Mouse (Mus musculus) liver, embryonic 15.5 days (tissue): ENCODE results near the gene Txndc11. TPM values are rescaled to one million over a fixed set of nuclear protein-coding genes. Genes with fewer than 3 reads are reported as not detected.

ENCODE experiments used
- ATAC-seq: fragments of 200-750 bp; cut with Nextera tagmentation; 2 replicates; pipeline ENCODE4 v1.8.0; 2017; ENCODE audit warnings: moderate number of reproducible peaks, mild to moderate bottlenecking, moderate library complexity; ENCODE audit not compliant: insufficient read depth
- H3K27ac ChIP-seq: fragments of 300-500 bp; sonication (generic); replicated peaks from 2 replicates; pipeline ENCODE4 v1.5.1; 2015; ENCODE audit warnings: mild to moderate bottlenecking, inconsistent platforms
- H3K27me3 ChIP-seq: fragments of 300-500 bp; sonication (generic); 2 replicates; pipeline ENCODE4 v1.6.1; 2015; ENCODE audit warnings: mild to moderate bottlenecking, inconsistent platforms
- H3K36me3 ChIP-seq: fragments of 300-500 bp; sonication (generic); replicated peaks from 2 replicates; pipeline ENCODE4 v1.6.1; 2015; ENCODE audit warnings: moderate library complexity, mild to moderate bottlenecking, inconsistent platforms
- H3K4me1 ChIP-seq: fragments of 300-500 bp; sonication (generic); replicated peaks from 2 replicates; pipeline ENCODE4 v1.6.1; 2015; ENCODE audit warnings: inconsistent platforms
- H3K4me2 ChIP-seq: fragments of 300-500 bp; sonication (generic); 2 replicates; pipeline ENCODE4 v1.6.1; 2015; ENCODE audit warnings: moderate library complexity, mild to moderate bottlenecking, inconsistent platforms
- H3K4me3 ChIP-seq: fragments of 300-500 bp; sonication (generic); replicated peaks from 2 replicates; pipeline ENCODE4 v1.5.1; 2015; ENCODE audit warnings: mild to moderate bottlenecking, inconsistent platforms
- H3K9ac ChIP-seq: fragments of 300-500 bp; sonication (generic); 2 replicates; pipeline ENCODE4 v1.6.1; 2015; ENCODE audit warnings: moderate library complexity, mild to moderate bottlenecking, inconsistent platforms
- H3K9me3 ChIP-seq: fragments of 300-500 bp; sonication (generic); replicated peaks from 2 replicates; pipeline ENCODE4 v1.6.1; 2016; ENCODE audit warnings: inconsistent platforms
- WGBS: fragments of 180-500 bp; shearing (Covaris S2); methylation state at CpG from one replicate; pipeline ENCODE4 v1.1.7; 2015; ENCODE audit warnings: mixed read lengths; ENCODE audit not compliant: insufficient replicate concordance; 5-methylcytosine and 5-hydroxymethylcytosine counted together
- polyA plus RNA-seq: library from polyadenylated mRNA; unstranded; fragments of >200 nt; fragmentation: Nextera tagmentation; extraction: Ambion mirVana; gene quantifications from 2 replicates; pipeline ENCODE4 v1.2.1, GENCODE M21; 2015

Txndc11 gene
- polyA plus RNA-seq, 1 experiment from 2014 or later: 15.7 TPM

GRCm38 (mm10) chr16:11064341-11064740 lies 70.1 kb downstream of the Txndc11 start:
- Histone ChIP-seq H3K27me3 (peaks cover 54% of the 10 kb centered on the region), H3K4me3 (no peak overlapping the region), H3K27ac (no peak overlapping the region), H3K36me3 (no peaks in the 10 kb centered on the region), H3K9ac (no peak overlapping the region), H3K4me2 (no peak overlapping the region), H3K9me3 (no peaks in the 10 kb centered on the region), H3K4me1 (peaks cover 19% of the 10 kb centered on the region)
- 65% methylated on average over 4 of the region's 4 CpGs for WGBS
- ATAC-seq: no peak

- no peak for ATAC-seq
Observed at GRCm38 (mm10) chr16:11062794-11063721, 71.4 kb downstream of the Txndc11 start.

GRCm38 (mm10) chr16:11060645-11061044 lies 73.8 kb downstream of the Txndc11 start, which contains the start of gene Snn:
Snn (plus strand) TSS chr16:11060945.
- Histone ChIP-seq H3K4me2 (no peak within 1 kb of the TSS), H3K4me3 (no peak within 1 kb of the TSS), H3K4me1 (peaks cover 1% of the 10 kb centered on the region), H3K36me3 (no peaks in the 10 kb centered on the region), H3K27me3 (peaks cover 17% of the 10 kb centered on the region), H3K9me3 (no peaks in the 10 kb centered on the region), H3K9ac (no peak within 1 kb of the TSS), H3K27ac (no peak within 1 kb of the TSS)
- 68% methylated on average over 4 of the region's 4 CpGs for WGBS
- ATAC-seq: no peak

More at GRCm38 (mm10) chr16:11062794-11063721, 71.4 kb downstream of the Txndc11 start:
- Histone ChIP-seq H3K4me1 (peaks cover 19% of the 10 kb centered on the region), H3K4me2 (no peak overlapping the region), H3K27ac (peak overlapping the region; percentile 48; the same call in 1 of the 2 replicates), H3K4me3 (no peak overlapping the region), H3K9me3 (no peaks in the 10 kb centered on the region), H3K9ac (no peak overlapping the region), H3K36me3 (no peaks in the 10 kb centered on the region), H3K27me3 (peaks cover 41% of the 10 kb centered on the region)
- 29% methylated on average over 13 of the region's 13 CpGs for WGBS

GRCm38 (mm10) chr16:11055916-11056315 lies 78.5 kb downstream of the Txndc11 start:
- H3K4me2 ChIP-seq: no peak overlapping the region
- H3K9ac ChIP-seq: no peak overlapping the region
- H3K27me3 ChIP-seq: no peaks in the 10 kb centered on the region
- ATAC-seq: no peak
- no peak overlapping the region for H3K4me3 ChIP-seq
- no peaks in the 10 kb centered on the region for H3K4me1 ChIP-seq
- no peaks in the 10 kb centered on the region for H3K9me3 ChIP-seq
- H3K36me3 ChIP-seq: no peaks in the 10 kb centered on the region
- no peak overlapping the region for H3K27ac ChIP-seq
- 60% methylated on average over 5 of the region's 5 CpGs for WGBS

- Histone ChIP-seq H3K27ac (no peak overlapping the region), H3K9ac (no peak overlapping the region), H3K4me3 (no peak overlapping the region), H3K4me1 (no peaks in the 10 kb centered on the region), H3K4me2 (no peak overlapping the region), H3K36me3 (no peaks in the 10 kb centered on the region), H3K27me3 (no peaks in the 10 kb centered on the region), H3K9me3 (no peaks in the 10 kb centered on the region)
- WGBS: 64% methylated on average over 6 of the region's 6 CpGs
- ATAC-seq: no peak
Observed at GRCm38 (mm10) chr16:11054871-11055270, 79.6 kb downstream of the Txndc11 start.

- 41% methylated on average over 6 of the region's 6 CpGs for WGBS
- no peaks in the 10 kb centered on the region for H3K9me3 ChIP-seq
- no peaks in the 10 kb centered on the region for H3K4me1 ChIP-seq
- H3K4me3 ChIP-seq: no peak overlapping the region
- ATAC-seq: no peak
- no peaks in the 10 kb centered on the region for H3K36me3 ChIP-seq
- no peak overlapping the region for H3K9ac ChIP-seq
- H3K27me3 ChIP-seq: no peaks in the 10 kb centered on the region
- no peak overlapping the region for H3K4me2 ChIP-seq
- no peak overlapping the region for H3K27ac ChIP-seq
Observed at GRCm38 (mm10) chr16:11054409-11054808, 80.0 kb downstream of the Txndc11 start.

GRCm38 (mm10) chr16:11051134-11051533 lies 83.3 kb downstream of the Txndc11 start:
- H3K27ac ChIP-seq: no peak overlapping the region
- no peak for ATAC-seq
- no peak overlapping the region for H3K9ac ChIP-seq
- H3K27me3 ChIP-seq: no peaks in the 10 kb centered on the region
- H3K4me1 ChIP-seq: no peaks in the 10 kb centered on the region
- no peaks in the 10 kb centered on the region for H3K9me3 ChIP-seq
- no peak overlapping the region for H3K4me3 ChIP-seq
- no peak overlapping the region for H3K4me2 ChIP-seq
- WGBS: 75% methylated on average over 11 of the region's 11 CpGs
- H3K36me3 ChIP-seq: no peaks in the 10 kb centered on the region

GRCm38 (mm10) chr16:11050226-11050625 lies 84.2 kb downstream of the Txndc11 start:
- Histone ChIP-seq H3K4me3 (no peak overlapping the region), H3K4me2 (no peak overlapping the region), H3K27ac (no peak overlapping the region), H3K4me1 (no peaks in the 10 kb centered on the region), H3K9me3 (no peaks in the 10 kb centered on the region), H3K9ac (no peak overlapping the region), H3K36me3 (no peaks in the 10 kb centered on the region), H3K27me3 (no peaks in the 10 kb centered on the region)
- 67% methylated on average over 2 of the region's 2 CpGs for WGBS
- ATAC-seq: no peak

GRCm38 (mm10) chr16:11047130-11047529 lies 87.3 kb downstream of the Txndc11 start:
- no peaks in the 10 kb centered on the region for H3K36me3 ChIP-seq
- H3K4me1 ChIP-seq: no peaks in the 10 kb centered on the region
- no peak overlapping the region for H3K4me3 ChIP-seq
- 37% methylated on average over 7 of the region's 7 CpGs for WGBS
- no peak overlapping the region for H3K27ac ChIP-seq
- no peak overlapping the region for H3K4me2 ChIP-seq
- no peaks in the 10 kb centered on the region for H3K9me3 ChIP-seq
- H3K9ac ChIP-seq: no peak overlapping the region
- ATAC-seq: no peak
- no peaks in the 10 kb centered on the region for H3K27me3 ChIP-seq

GRCm38 (mm10) chr16:11046437-11046836 lies 88.0 kb downstream of the Txndc11 start:
- Histone ChIP-seq H3K4me1 (no peaks in the 10 kb centered on the region), H3K4me3 (no peak overlapping the region), H3K4me2 (no peak overlapping the region), H3K27me3 (no peaks in the 10 kb centered on the region), H3K9ac (no peak overlapping the region), H3K9me3 (no peaks in the 10 kb centered on the region), H3K27ac (no peak overlapping the region), H3K36me3 (no peaks in the 10 kb centered on the region)
- 68% methylated on average over 7 of the region's 7 CpGs for WGBS
- ATAC-seq: peak; percentile 44; the same call in 1 of the 2 replicates

GRCm38 (mm10) chr16:11043239-11043638 lies 91.2 kb downstream of the Txndc11 start:
- Histone ChIP-seq H3K9me3 (no peaks in the 10 kb centered on the region), H3K9ac (no peak overlapping the region), H3K36me3 (no peaks in the 10 kb centered on the region), H3K4me1 (no peaks in the 10 kb centered on the region), H3K27ac (no peak overlapping the region), H3K4me2 (no peak overlapping the region), H3K4me3 (no peak overlapping the region), H3K27me3 (no peaks in the 10 kb centered on the region)
- 59% methylated on average over 5 of the region's 5 CpGs for WGBS
- no peak for ATAC-seq
